Mouse (Mus musculus): ENCODE results near the gene Inpp4a.

DNA sequence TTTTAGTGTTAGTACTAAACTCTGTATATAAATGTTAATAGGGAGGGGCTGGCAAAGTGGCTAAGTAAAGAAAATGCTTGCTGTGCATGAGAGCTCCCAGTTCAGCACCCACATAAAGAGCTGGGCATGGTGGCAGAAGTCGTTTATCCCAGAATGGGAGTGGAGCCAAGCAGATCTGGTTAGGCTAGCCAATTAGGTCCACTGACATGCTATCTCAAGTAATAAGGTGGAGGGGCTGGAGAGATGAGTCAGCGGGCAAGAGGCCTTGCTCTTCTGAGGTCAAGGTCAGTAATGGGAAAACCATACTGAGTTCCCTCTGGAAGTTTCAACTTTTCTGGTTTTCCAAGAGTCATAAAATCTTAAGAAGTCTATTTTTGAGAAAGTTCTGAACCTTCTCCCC, 129.2 kb downstream of the Inpp4a start:
- TF ChIP-seq CTCF (conservative IDR thresholded peaks at IDR 0.05; ENCODE audit: low read length) (no peak), NANOG (IDR thresholded peaks at IDR 0.05; ENCODE audit: borderline replicate concordance, low read length) (no peak)
